Comparison of ENCODE assay signal across 26 mouse cellular contexts in the genomic region with DNA sequence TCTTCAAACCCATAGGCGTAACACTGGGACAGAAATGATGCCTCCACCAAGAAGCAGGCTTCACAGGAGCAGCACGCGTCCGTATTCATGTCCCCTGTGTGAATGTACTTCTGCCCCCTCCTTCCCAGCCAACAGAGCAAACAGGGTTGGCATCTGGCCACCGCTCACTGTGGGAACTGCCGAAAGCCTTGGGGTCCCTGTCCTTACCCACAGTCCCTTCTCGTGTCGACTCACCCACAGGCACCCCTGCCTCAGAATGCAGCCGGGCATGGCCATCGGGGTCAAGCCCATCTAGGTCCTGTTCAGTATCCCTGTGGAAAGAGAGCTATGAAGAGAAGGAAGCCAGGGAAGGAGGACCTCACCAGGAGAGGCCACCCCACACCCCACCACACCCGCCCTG. TPM values are rescaled to one million over a fixed set of nuclear protein-coding genes. Genes with fewer than 3 reads are reported as not detected.
DNase-seq lines count a peak whose midpoint lies in the region; ATAC-seq and TF ChIP-seq lines count a peak whose summit lies in the region.
"Had no signal": no experiment of that assay in that cellular context is flagged by ENCODE, and none has a peak within 500 bp of the region (broad histone marks: within the 10 kb centered on the region; RNA-seq: fewer than 3 reads in every experiment).

No protein-coding gene starts in this region.

- H3K27me3 ChIP-seq in kidney, adult 2 months (replicated peaks; ENCODE audit: control insufficient read depth, insufficient read depth, low read length): no peaks in the 10 kb centered on the region
- no peaks in the 10 kb centered on the region for H3K27me3 ChIP-seq in kidney, embryonic 14.5 days (ENCODE audit: control insufficient read depth, insufficient read depth, low read length)
- H3K27me3 ChIP-seq in liver, postnatal 0 days (ENCODE audit: insufficient read depth, low read length): no peaks in the 10 kb centered on the region
- H3K27me3 ChIP-seq: hindbrain, embryonic 13.5 days; midbrain, embryonic 15.5 days; neural tube, embryonic 12.5 days; stomach, embryonic 15.5 days had no signal

- DNase-seq in gastrocnemius, postnatal 4 days (ENCODE audit: low spot score in 2 of 2): peak; percentile 8 to 15
- no peak for DNase-seq in gastrocnemius, adult 18-20 months (ENCODE audit: low spot score)
- peak; percentile 34 for DNase-seq in kidney, adult 2 months
- DNase-seq in liver, postnatal 0 days: peak; percentile 16
- no peak for DNase-seq in liver
- DNase-seq in layer of hippocampus, adult 8-10 months (ENCODE audit: low spot score in 2 of 2): no peak
- DNase-seq: adrenal gland, postnatal 14 days; cerebellum, adult 9-11 months; gastrocnemius, adult 2 months; heart, postnatal 10 days had no signal

- WGBS in kidney, adult 2 months: 81% methylated on average over 11 of the region's 11 CpGs
- WGBS in kidney, embryonic 14.5 days: 94% methylated on average over 11 of the region's 11 CpGs
- WGBS in liver, postnatal 0 days (ENCODE audit: insufficient replicate concordance): 83% methylated on average over 11 of the region's 11 CpGs

- no peak overlapping the region for H3K4me3 ChIP-seq in kidney, adult 2 months (ENCODE audit: insufficient read depth, low read depth, low read length)
- H3K4me3 ChIP-seq in kidney, embryonic 14.5 days (ENCODE audit: low read length): no peak overlapping the region
- H3K4me3 ChIP-seq in liver, postnatal 0 days (ENCODE audit: low read depth, low read length): no peak overlapping the region
- H3K4me3 ChIP-seq: gastrocnemius, adult 2 months; hindbrain, embryonic 13.5 days; midbrain, embryonic 15.5 days; neural tube, embryonic 12.5 days; stomach, embryonic 15.5 days had no signal

- H3K4me2 ChIP-seq in kidney, embryonic 14.5 days (replicated peaks; ENCODE audit: low read depth, low read length): no peak overlapping the region
- no peak overlapping the region for H3K4me2 ChIP-seq in liver, postnatal 0 days (ENCODE audit: low read depth, low read length)
- H3K4me2 ChIP-seq: heart, embryonic 11.5 days; hindbrain, embryonic 13.5 days; midbrain, embryonic 15.5 days; neural tube, embryonic 12.5 days; stomach, embryonic 15.5 days had no signal

- no peak overlapping the region for H3K27ac ChIP-seq in kidney, adult 2 months (ENCODE audit: insufficient read depth, low read depth, low read length)
- no peak overlapping the region for H3K27ac ChIP-seq in kidney, embryonic 14.5 days (ENCODE audit: low read depth, low read length)
- H3K27ac ChIP-seq in liver, postnatal 0 days (ENCODE audit: low read depth): no peak overlapping the region
- H3K27ac ChIP-seq: gastrocnemius, adult 2 months; hindbrain, embryonic 13.5 days; macrophage; midbrain, embryonic 15.5 days; neural tube, embryonic 12.5 days; stomach, embryonic 15.5 days had no signal

- no peak for TF ChIP-seq POLR2A in kidney, adult 2 months (IDR thresholded peaks at IDR 0.05; ENCODE audit: low read depth, low read length)

- H3K9ac ChIP-seq in kidney, embryonic 14.5 days (ENCODE audit: low read depth, low read length): no peak overlapping the region
- no peak overlapping the region for H3K9ac ChIP-seq in liver, postnatal 0 days (replicated peaks)
- H3K9ac ChIP-seq: hindbrain, embryonic 13.5 days; midbrain, embryonic 15.5 days; neural tube, embryonic 12.5 days; stomach, embryonic 15.5 days had no signal

- H3K4me1 ChIP-seq in kidney, adult 2 months (ENCODE audit: control insufficient read depth, insufficient read depth, low read length): no peaks in the 10 kb centered on the region
- no peaks in the 10 kb centered on the region for H3K4me1 ChIP-seq in kidney, embryonic 14.5 days (ENCODE audit: control insufficient read depth, insufficient read depth, low read length)
- no peaks in the 10 kb centered on the region for H3K4me1 ChIP-seq in liver, postnatal 0 days (ENCODE audit: insufficient read depth)
- H3K4me1 ChIP-seq: hindbrain, embryonic 13.5 days; midbrain, embryonic 15.5 days; neural tube, embryonic 12.5 days; stomach, embryonic 15.5 days had no signal

- no peaks in the 10 kb centered on the region for H3K9me3 ChIP-seq in kidney, embryonic 14.5 days (ENCODE audit: control insufficient read depth, low read length)
- H3K9me3 ChIP-seq in liver, postnatal 0 days (ENCODE audit: low read length): no peaks in the 10 kb centered on the region
- H3K9me3 ChIP-seq: hindbrain, embryonic 13.5 days; midbrain, embryonic 15.5 days; neural tube, embryonic 12.5 days; stomach, embryonic 15.5 days had no signal

- no peak for TF ChIP-seq EP300 in liver, postnatal 0 days (IDR thresholded peaks at IDR 0.05; ENCODE audit: low read depth)

- no peak for TF ChIP-seq CTCF in kidney, adult 2 months (conservative IDR thresholded peaks at IDR 0.05; ENCODE audit: insufficient read depth, insufficient read length, low read depth, low read length)
- no peak for TF ChIP-seq CTCF in liver, postnatal 0 days (IDR thresholded peaks at IDR 0.05; ENCODE audit: low read depth)

- ATAC-seq in kidney, embryonic 14.5 days (ENCODE audit: low FRiP score, low TSS enrichment): no peak
- no peak for ATAC-seq in liver, postnatal 0 days
- ATAC-seq: lung, postnatal 0 days; midbrain, embryonic 15.5 days had no signal

- no peaks in the 10 kb centered on the region; the same call in 1 of the 2 replicates for H3K36me3 ChIP-seq in kidney, adult 2 months (ENCODE audit: control insufficient read depth, insufficient read depth, low read length)
- H3K36me3 ChIP-seq in kidney, embryonic 14.5 days (ENCODE audit: control insufficient read depth, insufficient read depth, low read length): peaks cover 82% of the 10 kb centered on the region
- peaks cover 21% of the 10 kb centered on the region for H3K36me3 ChIP-seq in liver, postnatal 0 days (replicated peaks; ENCODE audit: insufficient read depth, low read length)

RNA-seq across cellular contexts. Expression of gene Plpp2, which starts 8.6 kb away (rescaled TPM):
- total RNA-seq in gastrocnemius, postnatal 4 days (2021): 1 to 10 TPM; 4.5 to 4.6 TPM
- total RNA-seq in gastrocnemius, adult 18-20 months (2021): 1 to 10 TPM in 1 of 2 experiments, under 1 TPM in 1; 0.80 to 1.3 TPM
- polyA plus RNA-seq in kidney, adult 2 months (2012; rRNA removed): 58.1 and 66.2 TPM in 2 replicates
- polyA plus RNA-seq in kidney, embryonic 14.5 days (2014; fragmentation: Nextera tagmentation; extraction: Ambion mirVana): 34.9 and 43.3 TPM in 2 replicates
- 32.7 and 38.8 TPM in 2 replicates for polyA plus RNA-seq in liver, postnatal 0 days (2015; fragmentation: Nextera tagmentation; extraction: Ambion mirVana)
- total RNA-seq in layer of hippocampus, adult 8-10 months (2022): 1 to 10 TPM; 5.6 to 9.3 (median 6.9) TPM

RNA-seq across cellular contexts. Expression of gene Mier2, which starts 12.8 kb away (rescaled TPM):
- total RNA-seq in gastrocnemius, postnatal 4 days (2021): 10 to 100 TPM; 24.0 to 25.4 TPM
- total RNA-seq in gastrocnemius, adult 18-20 months (2021): 10 to 100 TPM; 15.5 to 21.4 TPM
- polyA plus RNA-seq in kidney, adult 2 months (2012; rRNA removed): 35.0 and 45.0 TPM in 2 replicates
- polyA plus RNA-seq in kidney, embryonic 14.5 days (2014; fragmentation: Nextera tagmentation; extraction: Ambion mirVana): 44.2 and 47.4 TPM in 2 replicates
- polyA plus RNA-seq in liver, postnatal 0 days (2015; fragmentation: Nextera tagmentation; extraction: Ambion mirVana): 8.6 and 9.0 TPM in 2 replicates
- total RNA-seq in layer of hippocampus, adult 8-10 months (2022): 10 to 100 TPM; 51.2 to 72.3 (median 53.0) TPM

RNA-seq across cellular contexts. Expression of gene Theg, which starts 45.0 kb away (rescaled TPM):
- total RNA-seq in gastrocnemius, postnatal 4 days (2021): not detected
- not detected for total RNA-seq in gastrocnemius, adult 18-20 months (2021)
- polyA plus RNA-seq in kidney, adult 2 months (2012; rRNA removed): 0.05 TPM in 1 of 2 replicates, not detected in the other
- not detected in 2 replicates for polyA plus RNA-seq in kidney, embryonic 14.5 days (2014; fragmentation: Nextera tagmentation; extraction: Ambion mirVana)
- polyA plus RNA-seq in liver, postnatal 0 days (2015; fragmentation: Nextera tagmentation; extraction: Ambion mirVana): not detected in 2 replicates
- total RNA-seq in layer of hippocampus, adult 8-10 months (2022): under 1 TPM in 1 of 4 experiments, not detected in 3; 0.61 TPM
- total RNA-seq: adrenal gland, postnatal 14 days; common myeloid progenitor, adult 5-6 weeks; gastrocnemius, adult 2 months; heart, postnatal 10 days; MEL had no signal
- polyA plus RNA-seq: brain, embryonic 14.5 days; C2C12; heart, embryonic 11.5 days; hindbrain, embryonic 13.5 days; limb, embryonic 14.5 days; liver, embryonic 16.5 days; lung, postnatal 0 days; macrophage; midbrain, embryonic 15.5 days; neural tube, embryonic 12.5 days; stomach, embryonic 15.5 days; thymus, postnatal 0 days; urinary bladder, adult 2 months had no signal

Comparison
In these comparisons a context has a peak if more than half of its experiments do, and no peak if none do; other contexts are left out.
1. DNase-seq: peak in gastrocnemius, postnatal 4 days (2 of 2), kidney, adult 2 months (single experiment) and liver, postnatal 0 days (single experiment); none in gastrocnemius, adult 18-20 months (single experiment), liver (single experiment) and layer of hippocampus, adult 8-10 months (0 of 2).